ENCODE assay signal across 24 mouse cellular contexts in genomic region chr1:89473946-89474345, GRCm38 (mm10). TPM values are rescaled to one million over a fixed set of nuclear protein-coding genes. Genes with fewer than 3 reads are reported as not detected.
DNase-seq lines count a peak whose midpoint lies in the region; ATAC-seq and TF ChIP-seq lines count a peak whose summit lies in the region.
"Had no signal": no experiment of that assay in that cellular context is flagged by ENCODE, and none has a peak within 500 bp of the region (broad histone marks: within the 10 kb centered on the region; RNA-seq: fewer than 3 reads in every experiment).

No protein-coding gene starts in this region.

- no peaks in the 10 kb centered on the region for H3K36me3 ChIP-seq in liver, adult 2 months (ENCODE audit: control insufficient read depth, insufficient read depth, low read length)
- H3K36me3 ChIP-seq in small intestine, adult 2 months (ENCODE audit: control insufficient read depth, insufficient read depth, low read length), result no peaks in the 10 kb centered on the region
- H3K36me3 ChIP-seq: forebrain, embryonic 10.5 days; hindbrain, embryonic 10.5 days; midbrain, embryonic 12.5 days; stomach, embryonic 15.5 days had no signal

- H3K4me3 ChIP-seq in liver, adult 2 months (ENCODE audit: insufficient read depth, low read depth, low read length), result no peak overlapping the region
- H3K4me3 ChIP-seq in small intestine, adult 2 months (ENCODE audit: low read depth, low read length), result no peak overlapping the region
- H3K4me3 ChIP-seq: forebrain, embryonic 10.5 days; hindbrain, embryonic 10.5 days; midbrain, embryonic 12.5 days; stomach, embryonic 15.5 days had no signal

- TF ChIP-seq CTCF in liver, adult 2 months (IDR thresholded peaks at IDR 0.05; ENCODE audit: low read depth, low read length), result no peak
- no peak for TF ChIP-seq CTCF in small intestine, adult 2 months (IDR thresholded peaks at IDR 0.05; ENCODE audit: extremely low read depth, insufficient read length, insufficient replicate concordance, low read depth, low read length)

- H3K4me1 ChIP-seq in liver, adult 2 months (ENCODE audit: control insufficient read depth, insufficient read depth, low read length), result peaks cover 12% of the 10 kb centered on the region
- peaks cover 49% of the 10 kb centered on the region for H3K4me1 ChIP-seq in small intestine, adult 2 months (ENCODE audit: control insufficient read depth, insufficient read depth, insufficient read length, low read length)

- peaks cover 59% of the 10 kb centered on the region for H3K79me2 ChIP-seq in liver, adult 2 months (ENCODE audit: control insufficient read depth, insufficient read depth, low read length)

- 24% methylated on average over 5 of the region's 5 CpGs for WGBS in liver, adult 2 months
- 32% methylated on average over 5 of the region's 5 CpGs for WGBS in small intestine, adult 2 months

- no peak overlapping the region for H3K9ac ChIP-seq in liver, adult 2 months (ENCODE audit: low read depth, low read length)
- H3K9ac ChIP-seq: midbrain, embryonic 12.5 days; stomach, embryonic 15.5 days had no signal

- no peak for TF ChIP-seq POLR2A in liver, adult 2 months (IDR thresholded peaks at IDR 0.05; ENCODE audit: extremely low read depth, insufficient read depth, low read length)
- TF ChIP-seq POLR2A in small intestine, adult 2 months (IDR thresholded peaks at IDR 0.05; ENCODE audit: low read depth, low read length), result no peak

- no peak overlapping the region for H3K27ac ChIP-seq in liver, adult 2 months (replicated peaks; ENCODE audit: insufficient read depth, low read depth, low read length)
- H3K27ac ChIP-seq in small intestine, adult 2 months (ENCODE audit: insufficient read depth, low read depth, low read length), result peak overlapping the region; percentile 97
- H3K27ac ChIP-seq: forebrain, embryonic 10.5 days; midbrain, embryonic 12.5 days had no signal

- DNase-seq in liver, adult 2 months (ENCODE audit: extremely low read depth, low read depth, low spot score), result peak; percentile 74
- no peak for DNase-seq in liver
- peak; percentile 85 to 89 for DNase-seq in kidney, adult 8-10 months
- peak; percentile 79 for DNase-seq in kidney, postnatal 14 days
- DNase-seq in urinary bladder, postnatal 25 days (ENCODE audit: low spot score), result no peak
- no peak for DNase-seq in ovary, adult 18-20 months (ENCODE audit: low spot score)
- DNase-seq: adrenal gland, postnatal 36 days; cerebellum, adult 9-11 months; gastrocnemius, postnatal 14 days; heart, adult 11 months; lung, adult 2 months; lung, postnatal 14 days; retina, postnatal 1 day; right cerebral cortex, postnatal 25 days; thymus, adult 18-20 months; thymus, postnatal 36 days had no signal

- no peaks in the 10 kb centered on the region for H3K27me3 ChIP-seq in liver, adult 2 months (ENCODE audit: control insufficient read depth, insufficient read depth, low read length)
- H3K27me3 ChIP-seq in small intestine, adult 2 months (ENCODE audit: control insufficient read depth, insufficient read depth, low read length), result no peaks in the 10 kb centered on the region
- H3K27me3 ChIP-seq: midbrain, embryonic 12.5 days; stomach, embryonic 15.5 days had no signal

- ATAC-seq in erythroid progenitor cell, adult 5-6 weeks (replicated peaks; ENCODE audit: low FRiP score, poor library complexity, severe bottlenecking), result no peak
- ATAC-seq: CD4-positive, CD25-positive, alpha-beta regulatory T cell, adult 4 months; forebrain, embryonic 16.5 days had no signal

RNA-seq across cellular contexts. Expression of gene Agap1, which starts 19.3 kb away (rescaled TPM):
- total RNA-seq in liver, adult 2 months (2014; rRNA removed), result 3.4 and 4.8 TPM in 2 replicates
- 2.5 and 3.5 TPM in 2 replicates for polyA plus RNA-seq in liver, adult 2 months (2012; rRNA removed)
- polyA plus RNA-seq in small intestine, adult 2 months (2012; rRNA removed), result 10.5 and 27.8 TPM in 2 replicates
- 8.4 and 11.2 TPM in 2 replicates for total RNA-seq in erythroid progenitor cell, adult 5-6 weeks (2015; ENCODE audit: low replicate concordance)
- total RNA-seq in erythroid progenitor cell, adult 5-6 weeks (2017; ENCODE audit: low replicate concordance), result 8.3 and 10.1 TPM in 2 replicates

Comparison
In these comparisons a context has a peak if more than half of its experiments do, and no peak if none do; other contexts are left out.
1. DNase-seq: peak in liver, adult 2 months (single experiment), kidney, adult 8-10 months (2 of 2) and kidney, postnatal 14 days (single experiment); none in liver (single experiment), urinary bladder, postnatal 25 days (single experiment) and ovary, adult 18-20 months (single experiment).